Mouse (Mus musculus) ovary, postnatal 36 days (tissue): ENCODE measurements around the gene Proser3.

Experiments
- DNase-seq: peaks from one replicate; pipeline ENCODE4 v3.0.0; 2022; ENCODE audit warnings: low spot score, mixed read lengths

Gene Proser3

DNA sequence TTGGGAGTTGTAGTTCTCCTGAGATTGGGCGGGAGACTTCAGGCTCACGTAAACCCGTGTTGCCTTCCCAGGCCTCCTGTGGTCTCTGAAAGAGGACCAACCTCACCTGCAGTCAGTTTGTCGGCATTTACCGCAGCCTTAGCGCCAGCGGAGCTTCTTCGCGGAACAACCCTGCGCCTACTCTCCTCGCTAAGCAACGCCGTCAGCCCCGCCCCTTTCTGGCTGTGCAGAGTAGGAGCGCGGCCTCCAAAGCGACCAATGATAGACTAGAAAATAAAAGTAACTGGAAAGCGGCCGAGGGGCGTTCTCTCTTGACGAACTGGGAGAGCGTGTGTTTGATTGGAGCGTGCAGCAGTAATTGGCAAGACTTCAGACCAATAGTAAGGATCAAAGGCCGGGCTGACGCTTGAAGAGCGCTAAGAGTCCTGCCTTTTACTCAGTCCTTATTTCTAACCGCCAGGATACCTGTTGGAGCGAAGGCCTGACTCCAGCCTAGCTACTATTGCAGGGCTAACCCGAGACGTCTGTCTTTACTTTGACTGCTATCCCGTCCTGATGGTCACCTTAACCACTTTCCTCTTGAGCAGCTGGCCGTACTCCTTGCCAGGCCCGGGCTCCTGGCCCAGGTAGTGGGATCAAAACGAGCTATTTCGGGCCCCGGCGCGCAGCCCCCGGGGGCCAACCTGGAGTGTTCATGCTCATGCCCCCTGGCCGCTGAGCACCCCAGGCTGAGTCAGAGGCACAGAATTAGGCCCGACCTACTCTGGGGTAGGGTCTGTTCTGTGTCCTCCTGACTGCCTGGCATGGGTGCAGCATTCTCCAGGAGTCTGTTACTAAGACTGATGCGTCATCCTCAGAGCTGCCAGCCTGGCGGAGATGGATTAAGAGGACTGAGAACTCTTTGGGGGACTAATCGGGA is at the start of gene Proser3, which contains the start of gene Hspb6:
TSS of gene Proser3 (minus strand) at position 198 of the 919 bp plus-strand sequence.
TSS of gene Hspb6 (plus strand) at position 77 of the 919 bp plus-strand sequence.
- peak; percentile 94 for DNase-seq

DNA sequence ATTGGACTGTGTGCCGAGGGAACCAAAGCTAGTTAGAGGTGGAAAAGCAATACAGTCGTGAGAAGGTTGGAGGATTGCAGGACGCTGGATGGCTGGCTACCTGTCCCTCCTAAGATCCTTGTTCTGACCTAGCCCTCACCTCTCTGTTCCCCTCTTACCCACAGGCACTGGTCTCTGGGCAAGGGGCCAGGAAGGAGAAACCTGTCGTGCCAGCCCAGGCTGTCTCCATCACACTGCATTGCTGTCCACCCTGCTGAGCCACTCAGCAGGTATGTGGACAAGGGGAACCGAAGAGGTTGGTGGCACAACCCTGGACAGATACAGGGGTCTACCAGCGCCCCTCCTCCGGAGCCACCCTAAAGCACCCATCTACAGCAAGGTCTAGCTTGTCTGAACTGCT is 48.6 kb upstream of the Proser3 start:
- DNase-seq = no peak

DNA sequence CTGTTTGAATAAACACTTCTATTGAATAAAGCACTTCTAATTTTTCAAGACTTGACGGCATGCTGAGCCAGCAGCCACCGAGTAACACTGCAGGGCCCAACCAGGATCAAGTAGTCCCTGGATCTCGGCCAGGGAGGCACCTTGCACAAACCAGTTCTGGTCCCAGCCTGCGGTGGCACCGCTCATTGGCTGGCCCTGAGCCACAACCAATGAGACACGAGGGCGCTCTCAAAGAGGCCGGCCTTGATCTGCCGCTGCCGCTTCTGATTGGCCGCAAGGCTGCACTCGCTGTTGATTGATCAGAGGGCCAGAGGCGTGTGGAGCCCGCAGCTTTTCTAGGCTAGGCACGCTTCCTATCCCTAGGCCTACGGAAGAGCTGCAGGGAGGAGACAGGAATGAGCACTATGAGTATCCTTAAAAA is 47.8 kb upstream of the Proser3 start:
- peak; percentile 83 for DNase-seq

DNA sequence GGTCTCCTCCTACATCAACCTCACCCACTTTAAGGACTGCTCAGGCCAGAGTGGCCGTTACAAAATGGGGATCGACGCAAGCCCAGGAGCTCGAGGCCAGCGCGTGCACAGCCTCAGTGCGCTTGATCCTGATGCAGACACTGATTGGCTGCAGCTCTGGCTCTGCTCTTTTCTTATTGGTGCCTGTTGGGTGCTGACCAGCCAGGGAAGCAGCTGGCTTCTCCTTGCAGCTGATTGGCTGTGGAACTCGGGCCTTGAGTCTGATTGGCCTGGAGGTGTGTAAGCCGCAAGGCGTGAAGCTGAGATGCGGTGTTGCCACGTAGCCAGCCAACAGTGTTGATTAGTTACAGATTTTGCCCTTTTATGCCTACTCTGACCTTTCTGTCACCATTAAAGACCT is 46.7 kb upstream of the Proser3 start, which contains the start of gene Zbtb32:
TSS of gene Zbtb32 (minus strand) at position 124 of the 400 bp plus-strand sequence.
- DNase-seq = no peak

DNA sequence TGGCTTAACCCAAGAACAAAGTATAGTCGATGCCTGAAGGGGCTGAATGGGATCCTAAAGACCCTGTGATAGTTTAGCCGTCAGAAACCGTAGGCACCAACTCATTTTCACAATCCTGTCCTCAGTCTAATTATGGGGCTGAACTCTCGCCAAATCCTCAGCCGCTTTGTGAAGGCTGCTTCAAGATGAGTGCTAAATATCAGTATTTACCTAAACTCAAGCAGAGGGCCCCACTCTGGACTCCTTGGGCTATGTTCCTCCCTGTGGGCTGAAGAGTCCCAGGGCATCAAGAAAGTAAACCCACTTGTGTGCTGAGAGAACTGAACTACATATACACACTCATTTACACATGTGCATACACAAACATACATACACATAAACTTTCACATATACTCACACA is 44.7 kb upstream of the Proser3 start:
- DNase-seq = no peak

DNA sequence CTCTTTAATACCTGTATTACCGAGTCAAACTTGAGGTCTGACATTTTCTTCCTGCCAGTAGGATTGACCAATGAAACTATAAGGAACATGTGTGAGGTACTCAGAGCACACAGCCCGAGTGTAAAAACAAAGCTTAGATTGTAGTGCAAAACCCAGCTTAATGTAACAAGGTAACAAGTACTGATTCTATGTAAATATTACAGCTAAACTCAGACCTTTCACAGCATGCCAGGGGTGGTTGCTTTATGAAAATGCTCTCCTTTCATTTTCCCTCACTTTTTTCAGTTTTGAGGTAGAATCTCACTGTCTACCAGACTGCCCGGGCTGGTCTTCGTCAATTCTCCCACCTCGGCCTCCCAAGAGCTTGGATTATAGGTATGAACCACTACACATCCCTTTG is 44.0 kb upstream of the Proser3 start:
- no peak for DNase-seq

DNA sequence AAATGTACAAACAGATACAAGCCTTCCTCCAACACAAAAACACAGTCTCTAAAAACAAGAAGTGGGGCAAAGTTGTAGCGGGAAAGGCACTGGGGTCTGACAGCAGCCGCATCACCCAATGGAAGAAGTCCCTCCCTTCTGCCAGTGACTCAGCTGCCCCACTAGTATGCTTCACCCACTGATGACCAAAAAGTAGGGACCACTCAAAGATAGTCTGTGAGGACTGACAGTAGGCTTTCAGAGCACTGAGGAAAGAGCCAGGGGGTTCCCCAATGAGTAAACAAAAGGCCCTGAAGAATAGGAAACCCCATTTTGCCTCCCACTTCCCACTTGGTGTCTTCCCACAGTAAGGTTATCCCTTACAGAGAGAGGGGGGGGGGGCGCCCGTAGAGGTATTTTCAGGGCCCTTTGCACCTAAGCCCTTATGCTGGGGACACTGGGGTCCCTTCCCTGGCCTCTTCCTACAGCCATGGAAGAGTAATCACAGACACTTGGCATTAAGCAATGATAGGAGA is 42.5 kb upstream of the Proser3 start:
- DNase-seq = no peak

DNA sequence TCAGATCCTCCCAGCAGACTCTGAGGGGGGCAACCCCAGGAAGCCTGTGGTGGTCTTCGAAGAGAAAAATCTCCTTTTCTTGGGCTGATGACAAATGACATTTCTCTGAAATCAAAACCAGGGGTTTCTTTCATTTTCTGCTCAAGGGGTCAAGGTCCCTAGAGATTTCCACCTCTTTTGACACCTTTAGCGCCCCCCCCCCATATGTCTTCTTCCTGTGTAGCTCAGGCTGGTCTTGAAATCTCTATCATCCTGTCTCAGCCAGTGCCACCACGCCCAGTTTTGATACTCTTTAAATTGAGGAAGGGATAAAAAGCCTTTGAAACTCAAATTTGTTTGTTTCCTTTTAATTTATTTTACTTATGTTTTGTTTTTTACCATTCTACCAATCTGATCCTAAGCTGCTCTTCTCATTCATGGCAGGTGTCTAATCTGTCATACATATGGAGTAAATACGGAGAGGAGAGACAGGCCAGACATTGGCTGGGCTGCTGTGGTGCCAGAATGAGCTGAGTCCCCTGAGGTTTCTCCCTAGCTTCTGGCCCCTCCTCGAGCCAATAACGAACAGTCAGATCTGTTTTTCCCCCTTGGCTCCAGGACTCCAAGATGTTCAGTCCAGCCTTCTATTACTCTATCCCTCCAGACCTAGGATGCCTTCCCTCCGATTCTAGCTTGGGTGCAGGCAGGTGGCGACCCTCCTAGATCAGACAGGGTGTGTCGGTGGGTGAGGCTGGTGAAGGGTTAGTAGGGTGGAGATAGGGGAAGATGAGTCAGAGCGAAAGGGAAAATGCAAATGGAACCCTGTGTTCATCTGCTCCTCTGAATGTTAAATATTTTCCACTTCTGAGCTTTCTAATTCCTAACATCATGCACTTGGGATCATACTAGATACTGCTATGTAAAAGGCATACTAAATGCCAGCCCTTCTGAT is 41.7 kb upstream of the Proser3 start:
- no peak for DNase-seq

DNA sequence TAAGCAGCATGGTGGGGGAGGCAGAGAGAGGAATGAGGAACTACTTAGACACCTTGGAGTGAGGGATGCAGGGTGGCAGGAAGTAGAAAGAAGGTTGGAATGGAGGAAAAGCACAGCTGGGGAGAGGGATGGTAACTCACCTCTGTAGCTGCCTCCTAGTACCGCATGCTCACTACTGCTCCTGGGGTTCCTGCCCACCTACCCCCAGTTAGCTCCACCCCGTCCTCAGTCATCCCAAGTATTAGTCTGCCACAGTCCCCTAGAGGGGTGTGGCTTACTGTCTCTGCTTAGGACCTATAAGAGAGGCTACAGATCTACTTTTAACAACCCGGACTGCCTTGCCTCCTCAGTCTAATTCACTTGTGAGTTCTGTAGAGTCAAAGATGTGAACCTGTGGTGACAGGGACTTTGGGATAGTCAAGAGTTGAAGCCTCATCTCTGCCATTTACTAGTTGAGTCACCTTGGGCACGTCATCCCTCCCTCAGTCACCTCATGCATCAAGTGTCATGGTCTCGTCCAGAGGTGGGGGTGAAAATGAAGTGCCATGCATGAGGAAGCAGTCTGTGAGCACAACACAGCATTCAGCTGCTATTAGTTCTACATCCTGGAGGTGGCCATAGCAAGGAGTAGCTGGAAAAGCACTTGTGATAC is 40.8 kb upstream of the Proser3 start:
- DNase-seq = no peak

DNA sequence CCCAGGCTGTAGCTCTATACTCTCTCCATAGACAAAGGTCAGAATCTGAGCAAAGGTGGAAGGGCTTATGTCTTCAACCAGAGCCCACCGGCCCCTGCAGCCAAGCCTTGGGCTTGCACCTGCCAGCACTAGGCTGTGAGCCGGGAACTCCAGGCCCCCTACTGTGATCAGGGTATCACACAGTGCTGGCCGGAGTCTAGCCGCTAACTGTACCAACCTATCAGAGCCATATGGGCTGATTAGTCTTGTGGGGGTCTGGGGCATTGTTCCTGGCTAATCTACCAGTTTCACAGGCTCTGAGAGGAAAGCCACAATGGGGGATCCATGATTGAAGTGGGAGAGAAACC is 39.5 kb upstream of the Proser3 start:
- no peak for DNase-seq

DNA sequence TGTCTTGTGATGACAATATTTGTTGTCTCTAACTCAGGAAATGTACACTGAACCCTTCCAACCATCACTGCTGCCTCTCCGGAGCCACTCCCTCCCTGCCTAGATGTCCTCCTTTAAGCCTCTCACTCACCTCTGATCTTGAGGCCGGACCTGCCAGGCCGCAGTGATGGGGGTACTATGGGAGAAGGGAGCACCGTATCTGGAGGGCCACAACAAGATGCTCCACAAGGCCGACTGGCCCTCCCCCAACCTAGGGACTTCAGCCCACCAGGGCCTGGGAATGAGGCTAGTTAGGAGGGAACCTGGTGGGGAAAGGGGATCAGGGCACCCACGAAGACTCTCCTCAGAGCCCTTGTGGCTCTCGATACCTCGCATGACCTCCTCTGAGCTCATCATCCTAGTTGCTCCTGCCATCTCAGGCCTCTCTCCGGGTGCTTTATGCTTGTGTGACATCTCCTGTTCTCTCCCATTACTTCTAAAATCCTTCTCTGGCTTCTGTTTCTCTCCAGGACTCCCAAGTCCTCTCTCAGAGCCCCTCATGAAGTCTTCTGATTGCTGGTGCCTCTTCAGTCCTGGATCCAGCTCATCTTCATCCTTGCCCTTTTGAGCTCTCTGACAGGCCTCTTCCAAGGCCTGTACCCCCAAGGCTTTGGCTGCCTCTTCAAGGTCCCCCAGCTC is 39.0 kb upstream of the Proser3 start:
- DNase-seq = no peak

DNA sequence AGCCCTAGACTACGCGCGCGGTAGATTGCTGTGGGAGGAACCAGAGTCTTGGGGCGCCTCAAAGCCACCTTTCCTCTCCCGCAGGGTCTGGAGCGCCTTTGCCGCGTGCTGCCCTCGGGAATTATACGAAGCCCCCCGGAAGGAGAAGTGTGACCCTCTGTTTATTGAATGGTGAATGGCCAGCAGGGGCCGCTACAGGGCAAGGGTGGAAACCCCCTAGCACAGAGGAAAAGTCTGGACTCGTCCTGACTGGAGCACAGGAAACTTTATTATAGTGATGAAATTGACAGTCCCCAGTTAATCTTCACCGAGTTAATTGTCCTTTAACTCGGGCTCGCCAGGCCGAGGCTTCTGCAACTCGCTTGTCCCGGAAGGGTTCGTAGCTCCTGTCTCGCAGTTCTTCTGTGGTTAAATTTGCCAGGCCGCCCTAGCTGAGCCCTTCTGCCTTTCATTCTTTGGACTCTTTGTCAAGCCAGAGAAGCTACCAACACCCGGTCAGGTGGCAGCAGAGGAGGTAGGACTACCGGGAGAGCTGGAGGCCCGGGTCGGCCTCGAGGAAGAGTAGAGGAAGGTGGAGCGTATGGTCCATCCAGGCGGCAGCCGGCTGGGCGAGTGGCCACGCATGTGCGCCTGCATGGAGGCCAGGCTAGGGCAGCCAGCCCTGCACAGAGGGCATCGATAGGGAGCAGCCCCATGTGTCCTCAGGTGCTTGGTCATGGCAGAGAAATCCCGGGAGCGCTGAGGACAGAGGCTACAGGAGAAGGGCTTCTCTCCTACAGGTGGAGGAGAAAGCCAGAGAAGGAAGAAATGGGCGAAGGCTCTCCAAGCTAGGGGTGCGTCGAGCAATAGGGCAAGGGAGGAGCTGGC is 37.6 kb upstream of the Proser3 start:
- peak; percentile 83 for DNase-seq

DNA sequence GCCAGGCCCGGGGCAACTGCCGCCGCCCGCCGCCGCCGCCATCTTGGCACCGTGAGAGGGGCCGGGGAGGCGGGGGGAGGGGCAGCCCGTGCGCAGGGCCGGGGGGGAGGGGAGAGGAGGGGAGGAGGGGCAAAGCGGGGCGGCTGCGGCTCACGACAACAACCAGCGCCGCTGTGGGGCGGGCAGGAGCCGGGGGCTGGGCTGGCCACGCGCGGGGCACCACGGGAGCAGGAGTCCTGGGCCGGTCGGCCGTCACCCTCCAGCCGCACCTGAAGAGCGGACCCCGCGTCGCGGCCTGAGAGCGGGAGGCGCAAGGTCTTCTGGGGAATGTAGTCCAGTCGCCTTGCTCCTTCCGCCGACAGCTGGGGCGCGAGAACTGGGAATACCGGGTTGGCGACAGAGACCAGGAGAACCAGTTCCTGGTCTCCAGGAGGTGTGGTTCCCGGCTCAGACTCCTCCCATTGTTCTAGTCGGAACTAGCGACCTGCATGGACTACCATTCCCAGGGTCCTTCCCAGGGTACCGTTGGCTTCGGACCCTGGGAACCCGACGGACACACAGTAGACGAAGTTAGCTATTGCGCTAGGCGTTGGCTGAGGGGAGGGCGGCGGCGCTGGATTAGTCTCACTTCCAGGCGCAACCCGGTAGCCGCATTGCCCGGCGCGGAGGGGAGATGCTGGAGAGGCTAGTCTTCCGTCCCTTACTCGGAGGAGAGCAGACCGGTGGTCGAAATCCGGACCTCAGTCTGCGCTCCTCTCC is 36.8 kb upstream of the Proser3 start, which contains the start of gene Kmt2b:
TSS of gene Kmt2b (minus strand) at position 51 of the 759 bp plus-strand sequence.
- DNase-seq = peak; percentile 98

DNA sequence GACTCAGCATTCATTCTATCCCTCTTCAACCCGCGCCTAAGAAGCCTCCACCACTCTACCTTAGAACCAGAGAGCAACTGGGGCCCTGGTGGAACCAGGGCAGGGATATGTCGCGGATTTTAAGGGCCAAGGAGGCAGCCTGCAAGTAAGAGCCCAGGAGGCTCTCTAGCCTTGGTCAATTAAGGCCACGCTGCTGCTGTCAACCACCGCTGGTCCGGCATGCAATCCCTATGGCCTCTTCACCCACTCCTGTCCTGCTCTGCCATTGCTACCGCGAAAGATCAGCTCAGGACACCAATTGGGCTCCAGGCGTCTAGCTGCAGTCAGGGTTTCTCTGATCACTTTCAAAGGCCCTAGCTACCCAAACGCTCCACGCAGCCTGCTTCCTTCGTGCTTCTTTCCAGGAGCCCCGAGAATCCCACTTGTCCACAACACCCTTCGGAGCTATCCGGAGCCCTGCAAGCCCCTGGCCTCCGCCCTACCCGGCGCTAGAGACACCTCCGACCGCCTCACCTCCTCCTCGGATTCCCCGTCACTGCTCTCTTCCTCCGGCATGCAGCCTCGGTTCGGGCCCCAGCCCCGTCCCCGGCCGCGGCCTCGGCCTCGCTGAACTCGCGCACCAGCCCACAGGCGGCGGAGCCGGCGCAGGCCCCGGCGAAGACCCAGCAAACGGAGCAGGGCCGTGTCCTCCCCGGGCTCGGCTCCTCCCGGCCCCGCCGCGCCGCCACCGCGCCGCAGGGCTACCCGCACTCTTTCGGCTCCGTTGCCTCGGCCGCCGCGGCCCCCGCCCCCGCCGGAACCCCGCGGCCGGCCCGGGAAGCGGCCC is 36.0 kb upstream of the Proser3 start:
- no peak for DNase-seq

DNA sequence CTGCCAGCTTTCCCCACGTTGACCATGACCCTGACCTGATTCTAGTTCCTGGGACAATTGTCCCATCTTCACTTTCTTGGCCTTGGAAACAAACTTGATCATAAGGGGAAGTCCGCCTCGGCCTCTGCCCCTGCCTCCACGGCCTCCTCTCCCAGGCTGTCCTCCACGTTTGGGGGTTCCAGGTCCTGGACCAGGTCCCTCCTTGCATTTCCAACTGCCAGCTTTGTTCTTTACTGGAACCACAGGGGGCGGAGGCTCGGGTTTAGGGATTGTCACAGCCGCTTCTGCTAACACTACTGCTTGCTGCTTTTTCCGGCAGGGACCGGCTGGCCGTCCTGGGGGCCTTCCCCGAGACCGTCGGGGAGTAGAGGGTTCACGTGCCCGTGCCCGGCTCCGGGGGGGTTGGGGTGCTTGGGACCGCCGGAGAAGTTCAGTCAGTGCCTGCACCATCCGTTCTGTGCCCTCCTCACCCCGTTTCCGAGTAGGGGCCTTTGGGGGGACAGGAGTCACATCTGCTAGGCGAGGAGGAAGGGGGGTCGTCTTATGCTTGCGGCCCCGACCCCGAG is 34.4 kb upstream of the Proser3 start:
- no peak for DNase-seq

DNA sequence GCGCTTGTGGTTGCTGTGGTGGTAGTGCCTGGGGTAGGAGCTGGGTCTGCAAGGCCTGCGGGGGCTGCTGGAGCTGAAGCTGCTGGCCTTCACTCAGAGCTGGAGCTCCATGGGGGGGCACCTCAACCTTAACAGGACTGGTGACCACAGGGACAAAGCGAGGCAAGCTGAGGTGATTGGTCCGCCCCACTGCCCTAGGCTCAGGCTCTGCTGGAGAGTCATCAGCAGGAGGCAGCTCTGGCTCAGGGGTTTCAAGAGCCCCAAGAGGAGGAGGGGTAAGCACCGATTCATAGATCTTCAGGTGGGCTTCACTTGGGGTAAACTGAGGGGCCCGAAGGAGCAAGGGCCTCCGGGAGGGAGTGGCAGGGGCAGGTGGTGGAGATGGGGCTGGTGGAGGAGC is 33.1 kb upstream of the Proser3 start:
- DNase-seq = no peak

DNA sequence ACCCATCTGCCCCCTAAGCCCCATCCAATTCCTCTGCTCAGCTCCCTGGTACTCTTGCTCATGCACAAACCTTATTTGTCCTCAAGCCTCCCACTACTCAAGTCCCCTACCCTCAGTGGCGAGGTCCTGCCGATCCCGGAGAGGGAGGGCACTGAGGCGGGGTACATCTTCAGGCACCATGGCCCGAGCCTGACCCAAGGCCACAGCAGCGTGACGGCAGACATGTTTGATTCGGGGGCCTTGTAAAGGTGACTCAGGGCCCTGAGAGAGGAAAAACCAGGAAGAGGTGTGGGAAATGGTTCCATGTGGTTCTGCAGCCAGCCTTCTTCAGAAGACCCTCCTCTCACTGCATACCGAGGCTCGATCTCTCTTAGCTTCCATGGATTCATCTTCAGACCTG is 32.2 kb upstream of the Proser3 start:
- no peak for DNase-seq

DNA sequence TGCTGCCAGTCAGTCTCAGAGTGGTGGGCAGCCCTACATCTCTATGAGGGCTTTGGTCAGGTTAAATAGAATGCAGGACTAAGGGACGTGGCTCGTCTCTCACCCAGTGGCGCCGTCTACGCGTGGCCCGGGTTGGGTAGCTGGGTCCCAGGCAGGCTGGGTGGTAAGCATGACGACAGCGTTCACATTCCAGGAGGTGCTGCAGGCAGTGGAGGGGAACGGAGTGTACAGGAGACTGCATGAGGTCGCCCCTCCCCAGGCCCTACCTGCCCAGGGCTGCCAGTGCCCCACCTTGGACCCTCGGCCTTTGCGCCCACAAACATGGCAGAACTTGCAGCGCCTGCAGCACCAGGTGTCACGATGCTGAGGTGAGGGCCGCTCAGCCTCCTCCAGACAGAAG is 29.4 kb upstream of the Proser3 start:
- DNase-seq = no peak
